Mouse (Mus musculus): ENCODE data around the gene Col4a3bp. TPM values are rescaled to one million over a fixed set of nuclear protein-coding genes. Genes with fewer than 3 reads are reported as not detected.

Col4a3bp gene
- polyA plus RNA-seq, 1 experiment from 2014 or later, result 10.0 TPM

- Histone ChIP-seq H3K9ac (replicated peaks; ENCODE audit: low read depth) (no peak overlapping the region), H3K4me2 (replicated peaks; ENCODE audit: low read depth, low read length) (no peak overlapping the region), H3K9me3 (ENCODE audit: low read length) (no peaks in the 10 kb centered on the region), H3K27me3 (replicated peaks; ENCODE audit: insufficient read depth, low read length) (no peaks in the 10 kb centered on the region), H3K36me3 (ENCODE audit: insufficient read depth, low read length) (no peaks in the 10 kb centered on the region), H3K27ac (ENCODE audit: low read length) (no peak overlapping the region), H3K4me1 (ENCODE audit: insufficient read depth, low read depth, low read length) (peaks cover 3% of the 10 kb centered on the region; the same call in 1 of the 2 replicates), H3K4me3 (ENCODE audit: low read depth, low read length) (no peak overlapping the region)
- WGBS, result 36% methylated on average over 1 of the region's 1 CpGs
- DNase-seq (ENCODE audit: low spot score) (no peak), ATAC-seq (no peak)
- no peak for TF ChIP-seq EP300 (IDR thresholded peaks at IDR 0.05)
- TF ChIP-seq CTCF (IDR thresholded peaks at IDR 0.05), result no peak
Observed at GRCm38 (mm10) chr13:96547250-96547649, 4.8 kb downstream of the Col4a3bp start.

- no peak overlapping the region for H3K4me3 ChIP-seq (ENCODE audit: low read depth, low read length)
- H3K4me1 ChIP-seq (ENCODE audit: insufficient read depth, low read depth, low read length), result peaks cover 3% of the 10 kb centered on the region; the same call in 1 of the 2 replicates
- ATAC-seq, result peak; percentile 42
- peak; percentile 74 for DNase-seq (ENCODE audit: low spot score)
- 44% methylated on average over 4 of the region's 4 CpGs for WGBS
- H3K27me3 ChIP-seq (replicated peaks; ENCODE audit: insufficient read depth, low read length), result no peaks in the 10 kb centered on the region
- no peaks in the 10 kb centered on the region for H3K36me3 ChIP-seq (ENCODE audit: insufficient read depth, low read length)
- no peak overlapping the region for H3K27ac ChIP-seq (ENCODE audit: low read length)
- H3K9me3 ChIP-seq (ENCODE audit: low read length), result no peaks in the 10 kb centered on the region
- TF ChIP-seq CTCF (IDR thresholded peaks at IDR 0.05) (no peak), EP300 (IDR thresholded peaks at IDR 0.05) (no peak)
- H3K9ac ChIP-seq (replicated peaks; ENCODE audit: low read depth), result no peak overlapping the region
- peak overlapping the region; percentile 30; the same call in 1 of the 2 replicates for H3K4me2 ChIP-seq (replicated peaks; ENCODE audit: low read depth, low read length)
Observed at GRCm38 (mm10) chr13:96547941-96548340, 5.5 kb downstream of the Col4a3bp start.

GRCm38 (mm10) chr13:96555099-96555498 lies 12.7 kb downstream of the Col4a3bp start:
- Histone ChIP-seq H3K27ac (ENCODE audit: low read length) (no peak overlapping the region), H3K4me1 (ENCODE audit: insufficient read depth, low read depth, low read length) (no peaks in the 10 kb centered on the region; the same call in 1 of the 2 replicates), H3K4me2 (replicated peaks; ENCODE audit: low read depth, low read length) (no peak overlapping the region), H3K4me3 (ENCODE audit: low read depth, low read length) (no peak overlapping the region), H3K36me3 (ENCODE audit: insufficient read depth, low read length) (no peaks in the 10 kb centered on the region), H3K9me3 (ENCODE audit: low read length) (no peaks in the 10 kb centered on the region), H3K27me3 (replicated peaks; ENCODE audit: insufficient read depth, low read length) (no peaks in the 10 kb centered on the region), H3K9ac (replicated peaks; ENCODE audit: low read depth) (no peak overlapping the region)
- WGBS, result 96% methylated on average over 3 of the region's 3 CpGs
- no peak for ATAC-seq
- TF ChIP-seq EP300 (IDR thresholded peaks at IDR 0.05) (no peak), CTCF (IDR thresholded peaks at IDR 0.05) (no peak)
- DNase-seq (ENCODE audit: low spot score), result no peak

- Histone ChIP-seq H3K36me3 (ENCODE audit: insufficient read depth, low read length) (no peaks in the 10 kb centered on the region), H3K4me1 (ENCODE audit: insufficient read depth, low read depth, low read length) (peaks cover 5% of the 10 kb centered on the region; the same call in 1 of the 2 replicates), H3K4me2 (replicated peaks; ENCODE audit: low read depth, low read length) (no peak overlapping the region), H3K9me3 (ENCODE audit: low read length) (no peaks in the 10 kb centered on the region), H3K27me3 (replicated peaks; ENCODE audit: insufficient read depth, low read length) (no peaks in the 10 kb centered on the region), H3K27ac (ENCODE audit: low read length) (no peak overlapping the region), H3K9ac (replicated peaks; ENCODE audit: low read depth) (no peak overlapping the region), H3K4me3 (ENCODE audit: low read depth, low read length) (no peak overlapping the region)
- TF ChIP-seq EP300 (IDR thresholded peaks at IDR 0.05) (no peak), CTCF (IDR thresholded peaks at IDR 0.05) (no peak)
- no peak for DNase-seq (ENCODE audit: low spot score)
- WGBS, result 53% methylated on average over 6 of the region's 6 CpGs
- ATAC-seq, result no peak
Observed at GRCm38 (mm10) chr13:96567977-96568376, 25.6 kb downstream of the Col4a3bp start.

- TF ChIP-seq CTCF (IDR thresholded peaks at IDR 0.05) (no peak), EP300 (IDR thresholded peaks at IDR 0.05) (no peak)
- Histone ChIP-seq H3K9ac (replicated peaks; ENCODE audit: low read depth) (no peak overlapping the region), H3K4me3 (ENCODE audit: low read depth, low read length) (no peak overlapping the region), H3K27me3 (replicated peaks; ENCODE audit: insufficient read depth, low read length) (no peaks in the 10 kb centered on the region), H3K36me3 (ENCODE audit: insufficient read depth, low read length) (no peaks in the 10 kb centered on the region), H3K9me3 (ENCODE audit: low read length) (no peaks in the 10 kb centered on the region), H3K27ac (ENCODE audit: low read length) (no peak overlapping the region), H3K4me1 (ENCODE audit: insufficient read depth, low read depth, low read length) (peaks cover 5% of the 10 kb centered on the region; the same call in 1 of the 2 replicates), H3K4me2 (replicated peaks; ENCODE audit: low read depth, low read length) (no peak overlapping the region)
- DNase-seq (ENCODE audit: low spot score) (no peak), ATAC-seq (peak; percentile 40)
- 31% methylated on average over 10 of the region's 10 CpGs for WGBS
Observed at GRCm38 (mm10) chr13:96570313-96571015, 28.0 kb downstream of the Col4a3bp start.

- Histone ChIP-seq H3K9ac (replicated peaks; ENCODE audit: low read depth) (no peak overlapping the region), H3K36me3 (ENCODE audit: insufficient read depth, low read length) (no peaks in the 10 kb centered on the region), H3K4me2 (replicated peaks; ENCODE audit: low read depth, low read length) (no peak overlapping the region), H3K4me1 (ENCODE audit: insufficient read depth, low read depth, low read length) (peaks cover 5% of the 10 kb centered on the region; the same call in 1 of the 2 replicates), H3K4me3 (ENCODE audit: low read depth, low read length) (no peak overlapping the region), H3K27me3 (replicated peaks; ENCODE audit: insufficient read depth, low read length) (no peaks in the 10 kb centered on the region), H3K9me3 (ENCODE audit: low read length) (no peaks in the 10 kb centered on the region), H3K27ac (ENCODE audit: low read length) (no peak overlapping the region)
- DNase-seq (ENCODE audit: low spot score) (no peak), ATAC-seq (0 out of 2 replicates have a peak, but pooled peaks have one; percentile 11)
- TF ChIP-seq CTCF (IDR thresholded peaks at IDR 0.05) (no peak), EP300 (IDR thresholded peaks at IDR 0.05) (no peak)
- WGBS, result 56% methylated on average over 6 of the region's 6 CpGs
Observed at GRCm38 (mm10) chr13:96571016-96571361, 28.6 kb downstream of the Col4a3bp start.

Data from lung, postnatal 0 days (tissue).